Mouse (Mus musculus) CD4-positive, CD25-positive, alpha-beta regulatory T cell, adult 2 months (primary cell): Measurements from ENCODE around the gene Nek10.
"Not testable (repeated sequence)": the region's sequence is repeated elsewhere in the genome, so short reads cannot be mapped to it uniquely, and the experiment has no call there.

Experiments
- DNase-seq: peaks from one replicate; pipeline ENCODE4 v3.0.0-alpha.2; 2012; ENCODE audit warnings: low read depth, low spot score

Nek10 gene

DNA sequence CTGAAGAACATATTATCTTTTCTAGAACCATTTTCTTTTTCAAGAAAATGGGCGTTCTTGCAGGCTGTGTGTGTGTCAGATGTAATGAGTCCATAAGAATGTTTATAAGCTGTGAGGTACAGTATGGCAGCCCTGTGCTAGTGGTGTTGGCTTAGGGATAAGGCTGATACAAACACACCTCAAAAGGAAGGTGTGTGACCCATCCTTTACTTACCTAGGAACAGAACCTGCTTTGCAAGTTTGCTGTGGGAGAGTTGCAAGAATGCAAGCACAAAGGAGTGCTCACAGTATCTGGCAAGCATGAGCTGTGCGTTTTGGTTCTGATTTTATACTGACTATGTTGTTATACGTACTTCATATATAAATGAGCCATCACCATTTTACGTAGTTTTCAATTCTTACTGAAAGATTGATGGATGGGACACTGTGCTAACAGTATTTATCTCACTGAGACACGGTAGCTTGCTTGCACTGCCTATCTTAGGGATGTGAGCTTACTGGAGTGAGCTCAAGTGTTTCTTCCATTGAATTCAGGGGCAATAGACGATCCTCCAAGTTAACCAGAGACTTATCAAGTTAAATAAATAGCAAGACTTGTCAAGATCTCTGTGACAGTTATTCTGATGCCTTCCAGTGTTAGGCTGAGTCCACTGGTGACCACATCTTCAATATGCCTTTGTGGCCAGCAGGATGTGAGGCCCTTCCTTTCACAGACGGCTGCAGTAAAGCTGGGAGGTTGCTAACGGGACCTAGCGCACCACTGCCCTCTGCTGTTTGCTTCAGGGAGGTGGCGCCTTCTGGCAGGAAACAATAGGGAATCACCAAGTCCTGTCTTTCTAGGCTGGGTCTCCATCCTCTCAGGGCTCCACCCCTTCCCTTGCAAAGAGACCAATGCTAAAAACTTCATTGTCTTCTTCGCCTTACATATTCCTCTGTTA lies 181.8 kb downstream of the Nek10 start:
- DNase-seq, result peak; percentile 83

DNA sequence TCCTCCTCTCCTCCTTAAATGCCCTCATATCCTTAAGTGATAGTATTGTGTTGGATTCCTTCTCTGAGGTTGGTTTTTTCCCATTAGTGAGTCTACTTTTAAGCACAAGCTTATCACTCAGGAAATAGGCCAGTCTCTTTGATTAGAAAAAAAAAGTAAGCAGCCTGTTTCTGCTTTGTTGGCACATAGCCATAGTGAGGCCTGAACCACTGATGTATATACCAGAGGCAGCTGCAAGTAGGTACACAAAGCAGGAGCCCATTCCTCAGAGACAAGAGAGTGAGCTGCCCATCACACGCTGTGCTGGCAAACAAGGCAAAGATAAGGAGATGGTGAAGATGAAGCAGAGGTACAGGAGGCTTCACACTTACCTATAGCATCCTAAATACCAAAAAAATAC lies 184.2 kb downstream of the Nek10 start:
- DNase-seq, result no peak

DNA sequence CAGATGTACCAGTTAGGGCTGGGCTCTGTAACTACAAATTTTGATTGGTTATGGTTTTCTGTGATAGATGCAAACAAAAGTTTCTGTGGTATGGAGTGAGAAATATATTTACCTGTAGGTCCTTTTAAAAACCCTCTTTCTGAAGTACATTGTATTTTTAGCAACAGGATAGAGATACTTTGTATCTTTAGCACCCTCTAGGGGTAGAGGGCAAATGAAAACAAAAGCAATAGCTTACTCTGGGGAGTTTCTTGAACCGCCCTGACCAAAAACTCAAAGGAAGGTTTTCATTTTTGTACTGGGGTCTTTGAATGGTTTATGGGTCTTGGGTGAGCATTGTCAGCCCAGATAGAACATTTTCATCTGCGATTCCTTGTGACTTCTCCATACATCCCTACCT lies 188.4 kb downstream of the Nek10 start:
- DNase-seq, result peak; percentile 5

DNA sequence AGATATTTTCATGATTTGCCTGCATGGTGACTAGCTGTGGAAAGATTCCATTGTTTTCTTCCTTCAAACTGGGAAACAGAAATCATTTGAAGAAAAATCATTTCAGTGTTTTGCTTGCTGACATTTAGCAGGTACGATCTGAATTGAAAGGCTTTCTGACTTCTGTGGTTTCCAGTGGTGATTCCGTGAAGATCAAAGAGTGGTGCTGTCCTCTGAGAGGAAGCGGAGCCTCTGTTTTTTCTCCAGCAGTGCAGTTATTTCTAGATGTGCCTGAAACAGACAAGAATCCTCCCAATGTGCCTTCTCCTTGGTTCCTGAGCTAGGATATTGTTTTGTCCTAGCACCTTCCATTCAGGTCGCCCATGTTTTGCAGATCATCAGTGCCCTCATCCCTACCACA lies 208.2 kb downstream of the Nek10 start:
- DNase-seq, result peak; percentile 37

DNA sequence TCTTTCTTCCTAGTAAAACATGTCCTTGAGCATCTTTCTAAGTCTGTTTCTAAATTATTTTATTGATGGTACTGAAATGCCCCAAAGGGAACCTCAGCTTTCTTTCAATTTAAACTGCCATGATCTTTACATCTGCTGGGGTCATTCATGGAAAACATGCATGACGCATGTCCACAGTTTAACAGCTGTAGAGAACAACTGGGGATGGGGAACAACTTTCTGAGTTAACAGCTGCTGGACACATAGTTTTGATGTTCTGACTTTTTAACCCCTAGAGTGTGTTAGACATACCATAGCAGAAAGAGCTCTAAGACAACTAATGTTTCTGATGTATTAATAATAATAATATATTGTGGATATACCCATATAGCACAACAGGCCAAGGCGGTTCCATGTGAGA lies 211.6 kb downstream of the Nek10 start:
- DNase-seq, result no peak

DNA sequence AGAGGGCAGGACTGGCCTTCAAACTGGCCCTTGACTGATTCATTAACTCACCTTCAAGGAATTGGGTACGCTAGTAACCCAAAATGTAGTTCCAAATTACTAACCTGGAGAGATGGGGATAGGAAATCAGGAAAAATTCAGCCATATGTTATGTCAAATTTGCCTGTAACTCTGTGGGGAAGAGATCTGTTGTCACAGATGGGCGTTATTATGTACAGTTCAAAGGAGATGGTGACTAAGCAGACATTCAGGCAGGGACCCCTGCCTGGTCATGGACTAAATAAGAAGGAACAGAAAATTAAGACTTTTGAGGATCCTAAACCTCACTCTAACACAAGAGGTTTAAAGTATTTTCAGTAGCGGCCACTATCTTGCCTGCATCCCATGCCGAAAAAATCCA lies 227.4 kb downstream of the Nek10 start:
- not testable (repeated sequence) for DNase-seq

DNA sequence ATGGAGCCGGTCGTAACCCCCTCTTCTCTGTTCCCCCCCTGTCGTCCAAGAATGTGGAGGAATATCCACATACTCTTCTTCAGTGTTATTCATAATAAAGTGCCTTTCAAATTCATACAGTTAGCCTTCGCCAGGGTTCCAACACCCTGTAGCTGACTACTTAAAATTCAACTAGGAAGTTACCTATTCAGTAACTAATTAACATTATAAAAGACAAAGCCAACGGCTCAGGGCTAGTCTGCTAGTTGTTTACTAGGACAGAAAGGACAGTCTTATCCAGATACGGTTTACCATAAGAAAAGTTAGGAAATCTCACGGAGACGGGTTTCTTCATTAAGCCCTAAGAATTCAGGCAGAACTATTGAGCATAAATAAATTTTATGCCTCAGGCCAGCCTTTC lies 231.4 kb downstream of the Nek10 start:
- DNase-seq, result not testable (repeated sequence)

DNA sequence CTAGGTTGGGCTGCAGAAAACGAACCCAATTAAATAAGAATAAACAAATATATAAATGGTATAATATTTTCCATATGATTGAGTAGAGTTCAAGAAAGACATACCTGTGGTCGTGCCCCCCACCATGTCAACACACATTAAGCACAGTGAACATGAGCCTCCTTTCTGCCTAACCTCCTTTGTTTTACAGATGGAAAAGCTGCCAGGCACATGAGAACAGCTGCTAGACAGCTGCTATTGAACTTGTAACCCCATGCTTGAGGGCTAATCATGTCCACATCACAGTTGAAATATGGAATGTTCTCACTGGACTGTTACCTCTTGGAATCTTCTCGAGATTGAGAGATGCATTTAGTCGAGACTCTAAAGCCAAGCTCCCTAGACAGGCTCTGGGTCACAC lies 245.0 kb downstream of the Nek10 start:
- no peak for DNase-seq

DNA sequence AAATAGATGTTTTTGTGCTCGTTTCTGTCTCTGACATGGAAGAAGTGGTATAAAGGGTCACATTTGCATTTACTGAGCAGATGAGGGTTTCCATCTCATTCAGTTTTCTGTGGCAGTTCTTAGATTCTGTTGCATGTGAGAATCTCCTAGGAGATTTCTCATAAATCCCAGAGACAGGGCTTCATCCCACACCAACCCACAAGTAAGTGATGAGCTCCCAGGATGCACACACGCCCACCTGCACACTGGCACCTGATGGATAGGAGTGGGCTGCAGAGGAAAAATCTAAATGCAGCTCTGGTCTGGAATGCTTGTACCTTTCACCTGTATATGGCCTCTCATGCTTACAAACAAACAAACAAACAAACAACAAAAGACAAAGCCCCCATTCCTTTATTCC lies 258.3 kb downstream of the Nek10 start:
- no peak for DNase-seq
